Mouse (Mus musculus): Measurements from ENCODE around the gene Chp1.
"Not testable (repeated sequence)": the region's sequence is repeated elsewhere in the genome, so short reads cannot be mapped to it uniquely, and the experiment has no call there.

Gene Chp1

GRCm38 (mm10) chr2:119547522-119548370 is at the start of gene Chp1, which contains the start of gene Exd1:
Gene Chp1 (plus strand): TSS chr2:119547697.
Gene Exd1 (minus strand): TSS chr2:119547627.
- in situ Hi-C loops (cut with MboI, MseI) = loop anchor here (10.0 kb wide), 1 partner anchor 1153 kb away; no protein-coding TSS in a partner anchor

- in situ Hi-C loops (cut with MboI, MseI) = no loop called here
Measured at GRCm38 (mm10) chr2:119498859-119499258, 48.6 kb upstream of the Chp1 start.

GRCm38 (mm10) chr2:119500965-119501652 is 46.4 kb upstream of the Chp1 start:
- in situ Hi-C loops (cut with MboI, MseI) = no loop called here

- in situ Hi-C loops (cut with MboI, MseI) = no loop called here
Measured at GRCm38 (mm10) chr2:119507108-119507507, 40.4 kb upstream of the Chp1 start.

- in situ Hi-C loops (cut with MboI, MseI) = not testable (repeated sequence)
Measured at GRCm38 (mm10) chr2:119508518-119508917, 39.0 kb upstream of the Chp1 start.

GRCm38 (mm10) chr2:119510856-119511255 is 36.6 kb upstream of the Chp1 start:
- in situ Hi-C loops (cut with MboI, MseI) = no loop called here

- in situ Hi-C loops (cut with MboI, MseI) = no loop called here
Measured at GRCm38 (mm10) chr2:119512292-119512691, 35.2 kb upstream of the Chp1 start.

GRCm38 (mm10) chr2:119514026-119514522 is 33.4 kb upstream of the Chp1 start:
- in situ Hi-C loops (cut with MboI, MseI) = no loop called here

- in situ Hi-C loops (cut with MboI, MseI) = no loop called here
Measured at GRCm38 (mm10) chr2:119516811-119517210, 30.7 kb upstream of the Chp1 start.

GRCm38 (mm10) chr2:119520550-119520949 is 26.9 kb upstream of the Chp1 start:
- in situ Hi-C loops (cut with MboI, MseI) = no loop called here

- in situ Hi-C loops (cut with MboI, MseI) = no loop called here
Measured at GRCm38 (mm10) chr2:119523836-119524235, 23.7 kb upstream of the Chp1 start.

GRCm38 (mm10) chr2:119525422-119525821 is 22.1 kb upstream of the Chp1 start:
- in situ Hi-C loops (cut with MboI, MseI) = no loop called here

- in situ Hi-C loops (cut with MboI, MseI) = no loop called here
Measured at GRCm38 (mm10) chr2:119538802-119539201, 8.7 kb upstream of the Chp1 start.

GRCm38 (mm10) chr2:119542106-119542505 is 5.4 kb upstream of the Chp1 start:
- in situ Hi-C loops (cut with MboI, MseI) = loop anchor here (10.0 kb wide), 1 partner anchor 1147 kb away; no protein-coding TSS in a partner anchor

- in situ Hi-C loops (cut with MboI, MseI) = loop anchor here (10.0 kb wide), 1 partner anchor 1149 kb away; no protein-coding TSS in a partner anchor
Measured at GRCm38 (mm10) chr2:119543656-119544055, 3.8 kb upstream of the Chp1 start.

GRCm38 (mm10) chr2:119546848-119547521 is 512 bp upstream of the Chp1 start:
- in situ Hi-C loops (cut with MboI, MseI) = loop anchor here (10.0 kb wide), 1 partner anchor 1152 kb away; no protein-coding TSS in a partner anchor

GRCm38 (mm10) chr2:119548371-119548660 is 819 bp downstream of the Chp1 start:
- in situ Hi-C loops (cut with MboI, MseI) = loop anchor here (10.0 kb wide), 1 partner anchor 1154 kb away; no protein-coding TSS in a partner anchor

- in situ Hi-C loops (cut with MboI, MseI) = loop anchor here (10.0 kb wide), 1 partner anchor 1154 kb away; no protein-coding TSS in a partner anchor
Measured at GRCm38 (mm10) chr2:119548691-119549090, 1.2 kb downstream of the Chp1 start.

GRCm38 (mm10) chr2:119549678-119550077 is 2.2 kb downstream of the Chp1 start:
- in situ Hi-C loops (cut with MboI, MseI) = loop anchor here (10.0 kb wide), 1 partner anchor 1155 kb away; no protein-coding TSS in a partner anchor

- in situ Hi-C loops (cut with MboI, MseI) = no loop called here
Measured at GRCm38 (mm10) chr2:119558039-119558438, 10.5 kb downstream of the Chp1 start.

GRCm38 (mm10) chr2:119558737-119559340 is 11.3 kb downstream of the Chp1 start:
- in situ Hi-C loops (cut with MboI, MseI) = no loop called here
